Mouse (Mus musculus) lung, postnatal 14 days (tissue): Measurements from ENCODE around the gene Speg.

ENCODE experiments used
- DNase-seq: peaks from one replicate; pipeline ENCODE4 v3.0.0; 2021

The Speg gene

DNA sequence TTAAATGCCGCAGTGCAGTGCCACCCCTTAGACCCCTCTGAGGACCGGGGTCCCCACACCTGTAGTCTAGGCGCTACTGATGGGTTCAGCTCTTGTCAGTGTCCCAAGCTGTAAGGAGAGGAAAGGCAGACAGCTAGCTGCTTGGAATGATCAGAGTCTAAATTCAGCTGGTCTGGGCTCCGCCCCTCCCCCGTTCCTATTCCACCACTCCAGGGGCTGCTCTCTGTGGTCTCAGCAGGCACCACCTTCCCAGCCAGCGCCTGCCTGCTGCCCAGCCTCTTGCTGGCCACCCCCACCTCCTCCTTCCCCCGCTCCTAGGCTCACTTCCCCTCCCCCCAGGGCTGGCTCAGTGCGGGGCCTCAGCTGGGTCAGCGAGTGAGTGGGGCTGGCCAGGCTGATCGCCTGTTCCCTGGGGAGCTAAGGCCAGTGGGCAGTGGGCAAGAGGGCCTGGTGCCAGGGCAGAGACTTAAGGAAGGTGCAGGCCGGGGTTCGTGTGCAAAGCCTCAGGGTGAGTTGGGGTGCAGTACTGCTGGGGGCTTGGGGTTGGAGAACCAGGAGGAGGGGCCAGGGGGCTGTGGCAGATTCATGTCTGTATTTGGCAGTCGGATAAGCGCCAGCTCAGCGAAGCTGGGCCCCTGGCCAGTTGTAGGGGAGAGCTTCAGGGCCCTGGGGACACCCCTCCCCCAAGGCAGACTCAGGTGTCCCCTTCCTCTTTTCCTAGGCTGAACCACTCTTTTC is 24.8 kb downstream of the Speg start:
- DNase-seq = peak; percentile 65

GRCm38 (mm10) chr1:75400493-75401115 is 25.5 kb downstream of the Speg start:
- no peak for DNase-seq

DNA sequence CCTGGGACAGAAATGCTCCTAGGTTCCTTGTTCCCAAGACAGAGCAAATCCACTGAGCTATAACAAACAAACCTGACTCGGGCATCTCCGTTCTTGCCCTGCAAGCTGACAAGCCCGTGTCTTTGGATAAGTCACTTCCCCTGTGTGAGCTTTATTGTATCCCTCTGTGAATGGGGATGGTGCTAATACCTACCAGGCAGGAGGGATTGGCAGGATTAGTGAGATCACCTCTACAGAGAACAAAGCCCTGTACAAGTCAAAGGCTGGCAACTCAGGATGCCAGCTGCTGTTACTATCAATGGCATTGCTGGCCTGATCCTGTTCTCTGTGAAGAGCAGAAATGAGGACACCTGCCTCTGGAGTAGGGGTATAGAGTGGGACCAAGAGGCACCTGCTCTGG is 30.4 kb downstream of the Speg start:
- DNase-seq = no peak

- DNase-seq = no peak
Observed at GRCm38 (mm10) chr1:75406173-75406572, 31.1 kb downstream of the Speg start.

GRCm38 (mm10) chr1:75407056-75407455 is 32.0 kb downstream of the Speg start:
- DNase-seq = no peak

GRCm38 (mm10) chr1:75408210-75408609 is 33.1 kb downstream of the Speg start:
- DNase-seq = no peak

- no peak for DNase-seq
Observed at GRCm38 (mm10) chr1:75409950-75410349, 34.9 kb downstream of the Speg start.

DNA sequence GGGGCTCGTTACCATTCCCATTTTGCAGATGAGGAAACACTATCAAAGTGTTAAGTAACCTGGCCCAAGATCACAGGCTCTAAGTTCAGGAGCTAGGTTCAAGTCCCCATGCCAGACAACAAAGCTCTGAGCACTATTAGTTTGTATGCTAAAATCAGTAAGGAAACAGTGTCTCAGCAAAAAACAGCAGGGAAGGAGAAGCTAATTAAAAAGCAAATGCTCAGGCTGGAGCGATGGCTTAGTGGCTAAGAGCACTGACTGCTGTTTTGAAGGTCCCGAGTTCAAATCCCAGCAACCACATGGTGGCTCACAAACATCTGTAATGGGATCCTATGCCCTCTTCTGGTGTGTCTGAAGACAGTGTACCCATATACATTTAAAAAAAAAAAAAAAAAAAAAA is 37.1 kb downstream of the Speg start:
- DNase-seq = no peak

DNA sequence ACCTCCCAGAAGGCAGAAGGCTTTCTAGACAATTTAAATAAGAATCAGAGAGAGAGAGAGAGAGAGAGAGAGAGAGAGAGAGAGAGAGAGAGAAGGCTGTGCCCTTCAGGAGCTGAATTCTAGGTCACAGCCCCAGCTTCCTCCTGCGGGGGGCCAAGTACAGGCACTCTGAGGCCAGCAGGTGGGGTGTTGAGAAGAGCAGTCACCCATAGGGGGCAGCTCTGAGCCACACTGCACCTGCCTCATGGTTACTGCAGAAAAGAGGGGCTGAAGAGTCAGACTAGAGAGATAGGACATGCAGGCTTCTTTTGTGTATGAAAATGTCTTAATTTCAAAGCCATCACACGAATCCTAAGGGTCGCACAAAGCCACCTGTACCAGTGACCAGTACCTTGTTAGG is 38.7 kb downstream of the Speg start:
- no peak for DNase-seq

DNA sequence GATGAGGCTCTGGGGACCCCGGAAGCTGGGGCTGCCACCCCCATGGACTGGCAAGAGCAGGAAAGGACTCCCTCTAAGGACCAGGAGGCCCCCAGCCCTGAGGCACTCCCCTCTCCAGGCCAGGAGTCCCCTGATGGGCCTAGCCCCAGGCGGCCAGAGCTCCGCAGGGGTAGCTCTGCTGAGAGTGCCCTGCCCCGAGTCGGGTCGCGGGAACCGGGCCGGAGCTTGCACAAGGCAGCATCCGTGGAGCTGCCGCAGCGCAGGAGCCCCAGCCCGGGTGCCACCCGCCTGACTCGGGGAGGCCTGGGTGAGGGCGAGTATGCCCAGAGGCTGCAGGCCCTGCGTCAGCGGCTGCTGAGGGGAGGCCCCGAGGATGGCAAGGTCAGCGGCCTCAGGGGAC is 46.7 kb downstream of the Speg start:
- DNase-seq = no peak

- DNase-seq = no peak
Observed at GRCm38 (mm10) chr1:75422216-75422822, 47.2 kb downstream of the Speg start.

GRCm38 (mm10) chr1:75422823-75423471 is 47.9 kb downstream of the Speg start:
- peak; percentile 32 for DNase-seq

DNA sequence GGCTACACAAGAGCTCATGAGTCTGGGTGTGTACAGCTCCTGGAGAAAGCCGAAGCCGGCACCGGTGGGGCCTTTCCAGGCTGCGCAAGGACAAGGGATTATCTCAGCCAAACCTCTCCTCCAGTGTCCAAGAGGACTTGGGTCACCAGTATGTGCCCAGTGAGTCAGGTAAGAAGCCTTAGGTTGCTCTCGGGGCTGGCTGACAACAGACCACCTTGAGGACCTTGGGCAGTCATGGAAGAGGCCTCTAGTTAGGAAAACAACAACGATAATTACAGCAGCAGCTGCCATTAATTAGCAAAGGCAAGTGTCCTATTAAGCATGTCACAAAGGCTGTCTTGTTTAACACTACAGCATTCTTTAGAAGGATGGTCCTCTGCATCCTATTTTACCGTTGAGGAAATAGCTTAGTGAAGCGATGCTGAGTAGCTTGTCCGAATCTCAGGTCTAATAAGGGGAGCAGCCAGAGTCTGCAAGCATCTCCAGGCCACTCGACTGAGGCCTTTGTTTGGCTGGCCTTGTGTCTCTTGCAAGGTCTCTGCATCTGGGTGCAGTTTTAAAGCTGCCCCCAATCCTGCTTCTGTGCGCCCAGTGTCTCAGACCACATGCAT is 48.8 kb downstream of the Speg start:
- DNase-seq = no peak

- peak; percentile 39 for DNase-seq
Observed at GRCm38 (mm10) chr1:75425796-75426471, 50.8 kb downstream of the Speg start.

GRCm38 (mm10) chr1:75435475-75436328 is 60.6 kb downstream of the Speg start, which contains the start of gene Gmppa:
Gene Gmppa, plus strand, starts transcription at chr1:75435930.
- peak; percentile 82 for DNase-seq

DNA sequence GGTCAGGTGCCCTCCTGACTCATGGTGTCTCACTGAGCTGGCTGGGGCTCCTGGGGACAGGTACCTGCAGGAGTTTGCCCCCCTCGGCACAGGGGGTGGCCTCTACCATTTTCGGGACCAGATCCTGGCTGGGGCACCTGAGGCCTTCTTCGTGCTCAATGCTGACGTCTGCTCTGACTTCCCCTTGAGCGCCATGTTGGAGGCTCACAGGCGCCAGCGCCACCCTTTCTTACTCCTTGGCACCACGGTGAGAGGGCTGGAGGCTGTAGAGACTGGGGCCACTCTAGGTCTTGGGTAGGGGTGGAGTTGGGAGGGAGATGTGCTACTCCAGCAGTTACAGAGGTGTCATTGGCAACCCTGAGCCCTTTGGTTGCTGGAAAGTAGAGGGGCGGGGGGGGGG is 63.7 kb downstream of the Speg start:
- no peak for DNase-seq

DNA sequence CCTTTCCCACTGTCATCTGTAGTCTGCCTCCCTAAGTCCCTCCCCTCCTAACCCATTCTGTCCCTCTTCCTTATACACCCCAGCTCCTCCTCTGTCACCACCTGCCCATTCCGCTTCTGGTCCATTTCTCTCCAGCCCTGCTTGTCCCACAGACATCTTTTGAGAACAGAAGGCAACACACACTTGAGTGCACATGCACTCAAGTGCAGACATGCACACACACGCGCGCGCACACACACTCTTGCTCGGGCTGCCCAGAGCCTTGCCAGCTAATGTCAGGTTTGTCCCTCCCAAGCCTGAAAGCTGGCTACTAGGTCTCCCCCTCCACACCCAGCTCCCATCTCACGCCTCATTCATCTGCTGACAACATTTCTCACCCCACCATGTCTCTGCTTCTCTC is 65.6 kb downstream of the Speg start:
- no peak for DNase-seq

GRCm38 (mm10) chr1:75441471-75441996 is 66.4 kb downstream of the Speg start:
- DNase-seq = no peak

GRCm38 (mm10) chr1:75442171-75442570 is 67.1 kb downstream of the Speg start:
- DNase-seq = no peak

DNA sequence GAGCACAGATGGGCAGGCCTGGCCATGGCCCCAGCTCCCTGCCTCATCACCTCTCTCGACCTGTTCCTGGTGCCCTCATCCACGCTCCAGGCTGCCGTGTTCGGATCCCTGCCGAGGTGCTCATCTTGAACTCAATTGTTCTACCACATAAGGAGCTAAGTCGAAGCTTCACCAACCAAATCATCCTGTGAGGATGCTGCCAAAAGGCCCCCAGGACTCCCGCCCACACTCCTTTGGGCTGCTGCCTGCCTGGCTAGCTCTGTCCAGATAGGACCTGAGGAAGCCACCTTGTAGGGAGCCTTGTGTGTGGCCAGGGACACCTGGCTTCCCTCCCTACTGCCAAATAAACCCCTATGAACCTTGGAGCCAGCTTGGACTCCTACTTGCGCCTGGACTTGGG is 67.7 kb downstream of the Speg start:
- DNase-seq = no peak

GRCm38 (mm10) chr1:75443247-75444024 is 68.3 kb downstream of the Speg start:
- DNase-seq = no peak
